Mouse (Mus musculus): ENCODE measurements at regions not wholly inside any gene's neighbourhood (a gene's known extent, or its start where the extent isn't known, plus 50 kb on each side); places are given as distances from the start of the nearest gene placed in this dataset.
"Not testable (repeated sequence)": the region's sequence is repeated elsewhere in the genome, so short reads cannot be mapped to it uniquely, and the experiment has no call there.

- no peak for DNase-seq
Measured at GRCm38 (mm10) chrX:76077781-76078180, 186.3 kb upstream of the Cldn34b3 start.

- DNase-seq, result no peak
Measured at GRCm38 (mm10) chrX:76082670-76083069, 181.4 kb upstream of the Cldn34b3 start.

- no peak for DNase-seq
Measured at GRCm38 (mm10) chrX:76110763-76111474, 153.2 kb upstream of the Cldn34b3 start.

- DNase-seq, result no peak
Measured at GRCm38 (mm10) chrX:76116086-76116485, 148.0 kb upstream of the Cldn34b3 start.

- DNase-seq, result no peak
Measured at GRCm38 (mm10) chrX:76116562-76116961, 147.5 kb upstream of the Cldn34b3 start.

GRCm38 (mm10) chrX:76120936-76121335, 143.2 kb upstream of the Cldn34b3 start:
- no peak for DNase-seq

GRCm38 (mm10) chrX:76123355-76123754, 140.7 kb upstream of the Cldn34b3 start:
- peak in 1 of 2 experiments; percentile 8 for DNase-seq

- DNase-seq, result no peak
Measured at GRCm38 (mm10) chrX:76137729-76138128, 126.4 kb upstream of the Cldn34b3 start.

- no peak for DNase-seq
Measured at GRCm38 (mm10) chrX:76141022-76141421, 123.1 kb upstream of the Cldn34b3 start.

GRCm38 (mm10) chrX:76174806-76175205, 89.3 kb upstream of the Cldn34b3 start:
- not testable (repeated sequence) for DNase-seq

GRCm38 (mm10) chrX:76181446-76182148, 82.5 kb upstream of the Cldn34b3 start:
- DNase-seq, result peak; percentile 14 to 15

- no peak for DNase-seq
Measured at GRCm38 (mm10) chrX:76200607-76201006, 63.5 kb upstream of the Cldn34b3 start.

- peak; percentile 39 to 42 for DNase-seq
Measured at GRCm38 (mm10) chrX:76201366-76201765, 62.7 kb upstream of the Cldn34b3 start.

Measured in cerebellum, postnatal 25 days (tissue).